Mouse (Mus musculus) limb, embryonic 11.5 days (tissue): ENCODE measurements around the gene Mthfd2. TPM values are rescaled to one million over a fixed set of nuclear protein-coding genes. Genes with fewer than 3 reads are reported as not detected.

Source experiments
- ATAC-seq: fragments of 200-750 bp; cut with Nextera tagmentation; 2 replicates; pipeline ENCODE4 v1.8.0; 2017; ENCODE audit warnings: low read depth; ENCODE audit not compliant: insufficient number of reproducible peaks, low FRiP score, low TSS enrichment
- DNase-seq: peaks from one replicate; pipeline ENCODE4 v3.0.0-alpha.2; 2015; ENCODE audit warnings: low spot score
- H3K27ac ChIP-seq: fragments of 300-500 bp; sonication (generic); replicated peaks from 2 replicates; pipeline ENCODE4 v1.5.1; 2014; ENCODE audit warnings: low read depth, mild to moderate bottlenecking, low read length
- H3K27me3 ChIP-seq: fragments of 300-500 bp; sonication (generic); 2 replicates; pipeline ENCODE4 v1.6.1; 2014; ENCODE audit warnings: mild to moderate bottlenecking, low read length, mixed read lengths; ENCODE audit not compliant: control insufficient read depth, insufficient read depth
- H3K36me3 ChIP-seq: fragments of 300-500 bp; sonication (generic); 2 replicates; pipeline ENCODE4 v1.6.1; 2014; ENCODE audit warnings: mild to moderate bottlenecking, low read length, moderate library complexity, mixed read lengths; ENCODE audit not compliant: control insufficient read depth, insufficient read depth
- H3K4me1 ChIP-seq: fragments of 300-500 bp; sonication (generic); 2 replicates; pipeline ENCODE4 v1.6.1; 2014; ENCODE audit warnings: low read length, mixed read lengths; ENCODE audit not compliant: control insufficient read depth, insufficient read depth
- H3K4me2 ChIP-seq: fragments of 300-500 bp; sonication (generic); 2 replicates; pipeline ENCODE4 v1.6.1; 2014; ENCODE audit warnings: low read depth, mild to moderate bottlenecking, moderate library complexity; ENCODE audit not compliant: severe bottlenecking
- H3K4me3 ChIP-seq: fragments of 300-500 bp; sonication (generic); 2 replicates; pipeline ENCODE4 v1.5.1; 2014; ENCODE audit warnings: low read depth, low read length
- H3K9ac ChIP-seq: fragments of 300-500 bp; sonication (generic); 2 replicates; pipeline ENCODE4 v1.6.1; 2014; ENCODE audit warnings: mild to moderate bottlenecking, low read length
- H3K9me3 ChIP-seq: fragments of 300-500 bp; sonication (generic); 2 replicates; pipeline ENCODE4 v1.6.1; 2016; ENCODE audit warnings: low read length; ENCODE audit not compliant: control insufficient read depth
- WGBS: fragments of 180-500 bp; shearing (Covaris S2); extraction: QIAGEN DNeasy Blood & Tissue Kit; methylation state at CpG from one replicate; pipeline ENCODE4 v1.1.7; 2014; 5-methylcytosine and 5-hydroxymethylcytosine counted together
- polyA plus RNA-seq: library from polyadenylated mRNA; unstranded; fragments of >200 nt; fragmentation: Nextera tagmentation; extraction: Ambion mirVana; gene quantifications from 2 replicates; pipeline ENCODE4 v1.2.1, GENCODE M21; 2014

The Mthfd2 gene
- polyA plus RNA-seq, 1 experiment from 2014 or later: 59.9 TPM

DNA sequence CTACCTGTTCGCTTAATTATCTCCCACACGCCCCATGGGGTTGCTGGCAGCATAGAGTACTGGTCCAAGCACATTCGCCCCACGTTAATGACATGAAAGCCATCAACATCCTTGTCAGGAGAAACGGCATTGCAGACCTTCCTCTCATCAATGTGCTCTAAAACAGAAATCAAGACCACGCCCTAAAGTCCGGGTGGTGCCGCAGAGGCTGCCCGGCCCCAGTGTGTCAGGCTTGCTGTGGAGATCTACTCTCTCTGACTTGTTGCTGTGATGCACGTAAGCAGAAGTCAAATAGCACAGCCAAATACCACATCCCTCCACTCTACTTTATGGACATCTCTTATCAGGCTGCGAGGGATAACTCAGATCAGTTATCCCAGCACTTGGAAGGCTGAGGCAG, 14.5 kb downstream of the Mthfd2 start:
- no peak overlapping the region for H3K4me2 ChIP-seq
- DNase-seq (no peak), ATAC-seq (no peak)
- 96% methylated on average over 11 of the region's 11 CpGs for WGBS
- H3K9ac ChIP-seq: no peak overlapping the region
- no peaks in the 10 kb centered on the region for H3K9me3 ChIP-seq
- peaks cover 1% of the 10 kb centered on the region; the same call in 1 of the 2 replicates for H3K4me1 ChIP-seq
- no peak overlapping the region for H3K4me3 ChIP-seq
- no peaks in the 10 kb centered on the region for H3K27me3 ChIP-seq
- H3K36me3 ChIP-seq: peaks cover 22% of the 10 kb centered on the region
- no peak overlapping the region for H3K27ac ChIP-seq

DNA sequence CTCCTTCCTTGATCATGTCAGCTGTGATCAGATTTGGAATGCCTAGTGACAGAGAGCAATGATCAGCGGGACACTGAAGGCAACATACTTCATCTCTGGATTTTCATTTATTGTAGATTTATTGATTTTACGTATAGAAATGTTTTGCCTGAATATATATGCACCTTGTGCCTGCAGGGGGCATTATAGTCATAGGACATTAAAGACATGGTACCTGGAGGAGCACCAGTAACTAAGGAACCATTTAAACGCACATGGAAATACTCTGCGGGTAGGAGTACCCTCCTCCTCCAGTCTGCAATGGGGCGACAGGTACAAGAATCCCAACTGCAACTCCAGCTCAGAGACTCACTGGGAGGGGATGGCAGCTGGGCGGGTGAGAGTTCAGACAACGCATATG, 16.7 kb downstream of the Mthfd2 start:
- H3K36me3 ChIP-seq: peaks cover 26% of the 10 kb centered on the region
- 95% methylated on average over 7 of the region's 7 CpGs for WGBS
- no peak for DNase-seq

DNA sequence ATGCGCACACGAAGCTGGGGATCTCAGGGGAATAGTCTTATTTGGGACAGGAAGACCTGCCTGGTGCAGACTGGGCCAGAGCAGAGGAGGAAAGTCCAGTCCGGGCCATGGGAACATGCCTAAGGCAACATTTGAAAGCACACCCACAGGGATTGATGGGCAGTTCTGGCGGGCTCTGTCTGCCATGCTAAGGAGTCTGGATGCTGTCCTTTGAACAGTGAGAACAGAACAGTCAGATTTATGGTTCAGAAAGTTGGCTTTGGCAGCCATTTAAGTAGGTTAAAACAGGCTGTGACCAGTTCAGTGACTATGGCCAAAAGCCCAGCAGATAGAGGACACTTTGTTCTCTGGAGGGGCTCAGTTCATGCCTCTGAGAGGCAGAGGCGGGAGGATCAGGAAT, 23.4 kb downstream of the Mthfd2 start:
- Histone ChIP-seq H3K4me2 (no peak overlapping the region), H3K27me3 (no peaks in the 10 kb centered on the region), H3K36me3 (peaks cover 10% of the 10 kb centered on the region), H3K9me3 (no peaks in the 10 kb centered on the region), H3K4me3 (no peak overlapping the region), H3K4me1 (no peaks in the 10 kb centered on the region; the same call in 1 of the 2 replicates), H3K9ac (no peak overlapping the region), H3K27ac (no peak overlapping the region)
- DNase-seq (no peak), ATAC-seq (no peak)
- 58% methylated on average over 5 of the region's 5 CpGs for WGBS

More for the DNA sequence above, 16.7 kb downstream of the Mthfd2 start:
- no peak for ATAC-seq
- Histone ChIP-seq H3K9ac (no peak overlapping the region), H3K27me3 (no peaks in the 10 kb centered on the region), H3K4me2 (no peak overlapping the region), H3K27ac (no peak overlapping the region), H3K9me3 (no peaks in the 10 kb centered on the region), H3K4me1 (no peaks in the 10 kb centered on the region), H3K4me3 (no peak overlapping the region)

DNA sequence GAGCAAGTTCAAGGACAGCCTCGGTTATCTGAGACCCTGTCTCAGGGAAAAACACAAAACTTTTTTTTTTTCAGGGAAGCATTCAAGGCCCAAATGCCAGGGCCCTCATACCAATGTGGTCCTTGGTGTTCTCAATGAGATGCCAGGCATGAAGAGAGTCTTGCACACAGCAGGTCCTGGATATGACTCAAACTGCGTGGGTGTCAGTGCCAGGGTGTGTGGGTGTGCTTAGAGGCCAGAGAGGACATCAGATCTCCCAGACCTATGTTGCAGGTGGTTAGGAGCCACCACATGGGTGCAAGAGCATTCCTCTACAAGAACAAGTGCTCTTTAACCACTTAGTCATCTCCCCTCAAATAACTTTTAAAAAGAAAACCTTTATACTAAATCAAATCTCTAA, 24.4 kb downstream of the Mthfd2 start:
- no peaks in the 10 kb centered on the region for H3K27me3 ChIP-seq
- 89% methylated on average over 2 of the region's 2 CpGs for WGBS
- H3K4me2 ChIP-seq: no peak overlapping the region
- H3K27ac ChIP-seq: no peak overlapping the region
- ATAC-seq (no peak), DNase-seq (no peak)
- no peak overlapping the region for H3K9ac ChIP-seq
- no peak overlapping the region for H3K4me3 ChIP-seq
- peaks cover 4% of the 10 kb centered on the region; the same call in 1 of the 2 replicates for H3K36me3 ChIP-seq
- H3K9me3 ChIP-seq: no peaks in the 10 kb centered on the region
- H3K4me1 ChIP-seq: no peaks in the 10 kb centered on the region; the same call in 1 of the 2 replicates

DNA sequence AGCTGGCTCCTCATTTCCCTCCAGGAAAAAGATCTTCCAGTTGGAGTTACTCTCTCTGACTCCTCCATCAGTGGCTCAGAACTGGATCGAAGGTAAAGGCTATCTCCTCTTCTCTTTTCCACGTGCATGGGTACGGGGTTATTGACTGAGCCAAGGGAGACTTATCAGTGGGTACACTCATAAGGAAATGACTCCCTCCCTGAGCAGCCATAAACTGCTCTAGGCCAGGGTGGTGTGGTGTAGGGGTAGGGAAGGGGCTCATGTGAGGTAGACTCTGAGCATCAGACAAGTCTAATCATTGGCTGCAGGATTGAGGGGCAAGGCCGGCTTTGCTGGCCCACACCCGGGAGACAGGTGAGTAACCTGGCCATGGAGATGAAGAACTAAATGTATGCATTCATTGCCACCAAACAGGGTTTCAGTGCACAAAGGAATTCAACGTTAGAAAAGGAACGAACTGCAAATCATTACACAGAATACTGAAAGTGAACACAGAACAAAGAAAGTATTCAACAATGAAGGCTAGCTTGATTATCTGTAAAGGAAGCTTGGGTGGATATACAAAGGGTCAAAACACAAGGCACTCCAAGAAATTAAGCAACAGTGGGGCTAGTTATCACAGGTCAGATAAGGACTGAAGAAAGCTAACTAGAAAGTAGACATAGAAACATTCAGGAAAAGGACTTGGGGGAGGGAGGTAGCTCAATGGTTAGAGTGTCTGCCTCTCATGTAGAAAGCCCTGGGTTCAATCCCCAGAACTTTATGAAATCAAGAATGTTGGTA, 25.1 kb downstream of the Mthfd2 start:
- no peak for ATAC-seq
- no peak overlapping the region for H3K4me2 ChIP-seq

DNA sequence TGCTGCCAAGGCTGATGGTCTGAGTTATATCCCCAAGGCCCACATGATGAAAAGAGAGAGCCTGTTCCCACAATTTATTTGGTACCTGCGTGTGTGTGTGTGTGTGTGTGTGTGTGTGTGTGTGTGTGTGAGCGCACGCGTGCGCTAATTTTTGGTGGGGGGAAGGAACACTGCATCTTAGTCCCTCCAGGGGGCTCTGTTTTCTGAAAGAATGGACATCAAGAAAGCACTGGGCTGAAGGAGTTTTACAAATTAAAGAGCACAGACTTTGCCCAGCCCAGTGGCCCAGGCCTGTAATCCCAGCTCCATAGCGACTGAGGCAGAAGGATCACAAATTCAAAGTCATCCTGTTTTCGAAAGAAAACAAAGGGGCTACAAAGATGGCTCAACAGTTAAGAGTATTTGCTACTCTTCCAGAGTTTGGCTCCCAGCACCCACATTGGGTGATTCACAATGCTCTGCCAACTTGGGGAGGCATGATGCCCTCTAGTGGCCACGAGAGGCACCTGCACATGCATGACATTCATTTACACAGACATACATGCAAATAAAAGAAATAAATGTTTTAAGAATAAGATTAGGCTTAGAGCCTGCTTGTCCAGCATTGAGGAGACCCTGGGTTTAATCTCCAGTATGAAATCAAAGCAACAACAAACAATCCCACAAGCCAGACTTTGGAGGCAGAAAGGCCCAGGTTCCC, 45.3 kb downstream of the Mthfd2 start:
- H3K9ac ChIP-seq: no peak overlapping the region
- H3K9me3 ChIP-seq: peaks cover 3% of the 10 kb centered on the region; the same call in 1 of the 2 replicates
- WGBS: 79% methylated on average over 8 of the region's 8 CpGs
- H3K4me3 ChIP-seq: no peak overlapping the region
- ATAC-seq (no peak), DNase-seq (no peak)
- no peaks in the 10 kb centered on the region for H3K36me3 ChIP-seq
- H3K4me2 ChIP-seq: no peak overlapping the region
- no peak overlapping the region for H3K27ac ChIP-seq
- H3K27me3 ChIP-seq: no peaks in the 10 kb centered on the region
- no peaks in the 10 kb centered on the region for H3K4me1 ChIP-seq

More for the DNA sequence above, 25.1 kb downstream of the Mthfd2 start:
- Histone ChIP-seq H3K9me3 (no peaks in the 10 kb centered on the region), H3K36me3 (peaks cover 2% of the 10 kb centered on the region; the same call in 1 of the 2 replicates), H3K27me3 (no peaks in the 10 kb centered on the region), H3K4me3 (no peak overlapping the region), H3K4me1 (no peaks in the 10 kb centered on the region; the same call in 1 of the 2 replicates), H3K27ac (no peak overlapping the region), H3K9ac (no peak overlapping the region)
- no peak for DNase-seq
- 89% methylated on average over 7 of the region's 7 CpGs for WGBS

DNA sequence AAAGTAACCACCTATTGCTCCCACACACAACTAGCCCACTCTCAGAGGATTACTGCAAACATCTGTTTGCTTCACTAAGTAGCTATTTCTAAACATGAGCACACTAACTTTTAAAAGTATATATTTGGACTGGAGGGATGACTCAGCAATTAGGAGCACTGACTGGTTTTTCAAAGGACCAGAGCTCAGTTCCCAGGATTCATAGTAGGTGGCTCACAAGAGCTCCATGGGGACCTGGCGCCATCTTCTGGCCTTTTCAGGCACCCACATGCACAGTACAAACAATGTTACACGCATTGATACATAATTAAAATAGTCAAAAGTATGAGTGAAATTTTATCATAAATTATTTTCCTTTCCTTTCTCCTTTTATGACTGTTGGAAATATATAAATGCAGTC, 46.8 kb downstream of the Mthfd2 start:
- no peak overlapping the region for H3K4me3 ChIP-seq
- DNase-seq: peak; percentile 35
- no peak for ATAC-seq
- H3K27me3 ChIP-seq: no peaks in the 10 kb centered on the region
- H3K4me2 ChIP-seq: no peak overlapping the region
- H3K36me3 ChIP-seq: no peaks in the 10 kb centered on the region
- WGBS: 32% methylated on average over 2 of the region's 2 CpGs
- H3K4me1 ChIP-seq: no peaks in the 10 kb centered on the region
- no peak overlapping the region for H3K27ac ChIP-seq
- H3K9me3 ChIP-seq: peaks cover 3% of the 10 kb centered on the region; the same call in 1 of the 2 replicates
- no peak overlapping the region for H3K9ac ChIP-seq

DNA sequence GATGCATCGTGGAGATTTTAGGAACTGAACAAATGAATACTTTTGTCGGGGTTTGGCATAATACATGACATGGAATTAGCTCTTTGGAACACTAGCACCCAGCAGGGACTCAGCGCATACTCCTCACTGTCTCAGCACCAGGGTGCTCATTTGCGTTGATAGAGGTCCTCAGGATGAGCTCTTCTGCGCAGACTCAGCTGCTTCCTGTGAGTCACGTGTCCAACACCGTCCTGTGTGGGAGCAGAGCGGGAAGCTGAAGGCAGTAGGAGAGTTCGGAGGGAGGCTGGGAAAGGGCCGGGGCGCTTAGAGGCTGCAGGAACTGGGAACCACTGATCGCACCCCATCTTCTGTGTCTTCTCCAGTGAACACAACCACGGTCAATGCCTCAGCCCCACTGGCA, 48.6 kb downstream of the Mthfd2 start:
- no peaks in the 10 kb centered on the region for H3K4me1 ChIP-seq
- H3K4me2 ChIP-seq: no peak overlapping the region
- no peak for DNase-seq
- H3K36me3 ChIP-seq: no peaks in the 10 kb centered on the region
- no peak overlapping the region for H3K27ac ChIP-seq
- H3K9me3 ChIP-seq: peaks cover 3% of the 10 kb centered on the region; the same call in 1 of the 2 replicates
- no peak overlapping the region for H3K4me3 ChIP-seq
- H3K9ac ChIP-seq: no peak overlapping the region
- 70% methylated on average over 13 of the region's 13 CpGs for WGBS
- no peak for ATAC-seq
- H3K27me3 ChIP-seq: no peaks in the 10 kb centered on the region
